Mouse (Mus musculus) hematopoietic stem cell, adult 5-6 weeks (primary cell): ENCODE results near the gene Sfmbt1. TPM values are rescaled to one million over a fixed set of nuclear protein-coding genes. Genes with fewer than 3 reads are reported as not detected.

Source experiments
- ATAC-seq, 2 experiments: fragments of 125-278 bp in 1 of 2; replicated peaks in 1 of 2; 2 replicates each; pipeline ENCODE4 v1.8.0; 2016 to 2017; ENCODE audit warnings: inconsistent platforms in 2 of 2, mild to moderate bottlenecking in 2 of 2, moderate number of reproducible peaks in 2 of 2, low read depth in 1 of 2, moderate TSS enrichment in 1 of 2; ENCODE audit not compliant: low FRiP score in 2 of 2, poor library complexity in 2 of 2, severe bottlenecking in 2 of 2, insufficient read depth in 1 of 2, low TSS enrichment in 1 of 2
- total RNA-seq: library from RNA; stranded (forward); fragments of 172-1452, 232-1000 nt; gene quantifications from 2 replicates; pipeline ENCODE4 v1.2.3, GENCODE M21; 2017

The Sfmbt1 gene
- total RNA-seq, result 12.5 and 12.6 TPM in 2 replicates

DNA sequence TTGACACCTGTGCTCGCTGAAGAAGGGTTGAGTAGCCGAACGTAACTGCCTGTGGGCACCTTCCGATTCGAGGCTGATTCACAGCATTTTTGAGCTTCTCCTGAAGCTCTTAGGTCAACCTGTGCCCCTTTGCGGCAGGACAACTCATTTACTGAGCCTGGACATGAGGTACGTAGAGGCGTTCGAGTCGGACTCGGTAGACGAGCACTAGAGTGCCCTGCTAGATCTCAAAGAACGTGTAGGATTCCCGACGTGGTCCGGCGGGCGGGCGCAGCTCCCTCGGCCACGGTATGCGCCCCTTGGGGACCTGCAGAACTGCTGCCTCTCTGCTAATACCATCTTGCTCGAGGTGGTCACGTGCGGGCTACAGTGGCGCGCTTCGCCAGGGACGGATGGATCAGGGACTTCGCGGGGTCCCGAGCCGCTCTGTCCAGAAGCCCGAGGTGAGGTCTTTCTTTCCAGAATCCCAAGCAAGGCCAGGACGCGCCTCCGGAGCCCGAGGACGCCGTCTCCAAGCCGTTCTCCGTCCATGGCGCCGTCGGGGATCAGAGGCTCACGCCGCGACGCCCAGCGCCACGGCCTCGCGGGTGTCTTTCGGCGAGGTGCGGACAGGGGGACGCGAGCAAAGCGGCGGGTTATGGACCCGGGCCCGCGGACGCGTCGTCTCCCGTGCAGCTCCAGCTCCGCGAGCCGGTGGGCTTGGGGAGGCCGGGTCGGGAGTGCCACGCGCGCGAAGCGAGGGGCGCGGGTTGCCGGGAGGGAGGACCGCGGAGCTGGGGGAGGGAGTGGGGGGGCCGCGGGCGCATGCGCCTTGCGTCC is at the start of gene Sfmbt1:
TSS of gene Sfmbt1 (plus strand) at position 51 of the 819 bp plus-strand sequence.
- ATAC-seq, result peak; percentile 72 to 74; a peak in 3 of 4 replicates

DNA sequence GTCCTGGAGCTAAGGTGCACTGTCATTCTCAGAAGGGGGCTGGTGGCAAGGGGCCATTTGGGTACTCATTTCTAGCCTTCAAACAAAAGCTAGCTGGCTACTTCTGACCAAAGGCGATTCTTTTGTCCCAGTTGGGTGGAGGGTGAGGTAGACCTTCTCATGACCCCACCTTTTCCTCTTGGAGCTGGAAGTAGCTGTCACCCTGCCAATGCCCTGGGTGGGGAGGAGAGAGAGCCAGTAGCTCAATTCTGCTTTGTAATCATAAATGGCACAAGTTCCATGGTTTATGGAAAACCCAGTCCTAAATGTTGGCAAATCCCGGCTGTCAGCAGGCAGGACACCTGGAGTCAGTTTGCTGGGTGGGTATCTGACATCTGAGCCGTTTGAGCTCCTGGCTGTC is 48.6 kb upstream of the Sfmbt1 start:
- no peak for ATAC-seq

DNA sequence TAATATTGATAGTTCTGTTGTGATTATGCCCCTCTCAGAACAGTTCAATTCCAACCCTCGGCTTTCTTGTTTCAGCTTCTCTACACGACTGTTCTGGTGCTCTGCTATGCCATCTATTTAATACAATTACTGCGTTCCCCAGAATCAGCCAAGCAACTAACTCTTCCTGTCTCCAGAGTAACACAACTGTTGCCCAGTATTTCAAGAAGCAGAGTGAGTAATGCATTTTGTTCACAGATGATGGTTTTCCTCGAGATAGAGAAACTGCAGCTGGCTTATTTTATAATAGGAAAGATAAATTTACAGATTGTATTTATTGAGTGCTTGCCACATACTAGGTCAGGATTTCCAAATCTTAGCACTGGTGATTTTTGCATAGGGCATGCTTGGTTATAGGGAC is 48.0 kb upstream of the Sfmbt1 start:
- no peak for ATAC-seq

DNA sequence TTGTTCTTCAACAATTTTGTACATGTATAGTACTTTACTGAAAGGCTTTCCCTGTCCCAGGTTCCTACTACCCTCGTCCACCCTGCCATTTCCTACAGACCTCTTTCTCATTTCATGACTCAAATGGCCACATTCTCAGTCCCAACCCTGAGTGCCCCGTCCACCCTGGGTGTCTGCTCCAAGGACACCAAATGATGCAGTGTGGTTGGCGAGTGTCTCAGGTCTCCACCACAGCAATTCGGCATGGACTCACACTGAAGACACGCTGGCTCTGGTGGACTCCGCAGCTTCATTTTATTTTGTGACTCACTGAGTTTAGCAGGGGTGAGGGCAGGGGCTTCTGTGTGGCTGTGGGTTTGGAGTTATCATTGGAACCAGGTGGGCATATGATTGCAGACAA is 44.5 kb upstream of the Sfmbt1 start:
- ATAC-seq, result no peak

DNA sequence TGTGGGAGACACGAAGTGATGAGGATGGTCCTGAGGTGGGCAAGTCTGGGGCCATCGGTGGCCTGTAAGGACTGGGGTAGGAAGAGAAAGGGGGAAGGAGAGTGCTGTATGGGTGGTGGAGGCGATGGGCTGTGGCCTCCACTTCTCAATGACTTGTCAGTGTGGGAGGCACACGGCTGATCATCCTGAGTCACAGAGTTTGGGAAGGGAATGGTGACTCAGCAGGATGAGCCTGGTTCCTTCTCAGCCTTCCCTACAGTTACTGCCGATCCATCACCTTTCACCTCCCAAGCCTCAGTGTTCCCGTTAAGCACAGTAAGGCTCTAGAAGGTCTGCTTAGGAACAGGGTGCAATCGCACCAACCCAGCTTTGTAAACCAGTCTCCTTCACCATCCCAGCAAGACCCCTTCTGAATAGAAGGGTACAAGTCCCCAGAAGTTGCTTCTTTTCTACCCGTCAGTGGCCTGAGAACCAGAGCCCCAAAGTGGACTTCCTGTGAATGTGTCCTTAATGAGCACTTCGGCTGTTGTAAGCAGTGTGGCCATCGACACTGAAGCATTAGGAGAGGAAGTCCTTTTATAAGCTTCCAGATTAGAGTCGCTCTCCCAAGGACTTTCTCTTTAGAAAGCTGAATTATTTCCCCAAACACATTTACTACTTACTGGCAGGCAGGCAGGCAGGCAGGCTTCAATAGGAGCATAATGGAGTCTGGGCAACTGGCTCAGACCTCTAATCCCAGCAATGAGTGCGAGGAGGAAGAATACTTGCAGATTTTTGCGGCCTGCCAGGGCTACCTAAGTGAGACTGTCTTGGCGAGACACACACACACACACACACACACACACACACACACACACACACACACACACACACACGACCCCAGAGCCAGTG is 43.3 kb upstream of the Sfmbt1 start:
- ATAC-seq, result no peak

DNA sequence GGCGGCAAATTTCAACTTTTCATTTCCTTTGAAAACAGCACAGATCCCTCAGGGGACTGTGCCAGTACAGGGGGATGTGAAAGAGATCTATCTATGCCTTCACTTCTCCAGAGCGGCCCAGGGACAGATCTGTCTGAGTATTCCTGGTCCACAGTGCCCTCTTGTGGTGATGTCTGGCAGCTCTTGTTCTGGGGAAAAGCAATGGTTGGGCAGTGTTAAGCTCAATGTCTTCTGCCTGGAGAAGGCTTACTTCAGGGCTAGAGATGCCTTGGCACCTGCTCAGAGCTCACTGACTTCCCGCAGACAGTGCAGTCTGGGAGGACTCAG is 42.7 kb upstream of the Sfmbt1 start:
- ATAC-seq, result peak; percentile 86 to 87

DNA sequence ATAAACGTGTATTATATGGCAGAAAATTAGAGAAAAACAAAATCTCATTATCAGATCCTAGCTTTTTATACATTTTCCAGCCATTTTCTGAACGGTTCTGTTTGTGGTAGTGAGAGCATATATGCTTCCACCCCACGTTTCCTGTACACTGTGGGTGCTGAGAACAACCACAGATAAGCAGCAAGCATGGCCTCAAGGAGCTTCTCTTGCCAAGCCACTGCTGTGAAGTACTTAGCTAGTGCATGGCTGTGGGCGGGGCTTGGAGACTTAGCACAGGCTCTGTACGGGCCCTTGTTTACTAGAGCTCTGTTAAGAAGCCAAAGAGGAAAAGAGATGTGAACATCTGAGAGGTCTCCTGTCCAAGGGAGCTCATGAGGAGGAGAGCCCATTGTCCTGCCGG is 39.7 kb upstream of the Sfmbt1 start:
- peak; percentile 59 to 70 for ATAC-seq

DNA sequence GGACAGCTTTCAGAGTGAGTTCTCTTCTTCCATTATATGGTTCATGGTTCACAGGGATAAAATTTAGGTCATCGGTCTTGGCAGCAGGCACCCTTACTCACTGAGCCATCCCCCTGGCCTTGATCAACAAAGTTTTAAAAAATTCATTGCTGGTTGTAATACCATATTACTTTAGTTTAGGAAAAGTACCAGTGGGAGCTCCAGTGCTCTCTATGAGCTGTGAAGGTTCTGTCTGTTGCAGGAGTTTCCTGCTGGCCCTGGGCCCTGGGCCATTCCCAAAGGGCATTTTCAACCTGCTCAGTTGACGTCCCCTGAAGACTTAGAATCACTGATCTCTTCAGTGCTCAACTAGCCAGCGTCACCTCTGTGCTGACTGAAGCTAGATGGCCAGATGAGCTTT is 32.5 kb upstream of the Sfmbt1 start:
- no peak for ATAC-seq

DNA sequence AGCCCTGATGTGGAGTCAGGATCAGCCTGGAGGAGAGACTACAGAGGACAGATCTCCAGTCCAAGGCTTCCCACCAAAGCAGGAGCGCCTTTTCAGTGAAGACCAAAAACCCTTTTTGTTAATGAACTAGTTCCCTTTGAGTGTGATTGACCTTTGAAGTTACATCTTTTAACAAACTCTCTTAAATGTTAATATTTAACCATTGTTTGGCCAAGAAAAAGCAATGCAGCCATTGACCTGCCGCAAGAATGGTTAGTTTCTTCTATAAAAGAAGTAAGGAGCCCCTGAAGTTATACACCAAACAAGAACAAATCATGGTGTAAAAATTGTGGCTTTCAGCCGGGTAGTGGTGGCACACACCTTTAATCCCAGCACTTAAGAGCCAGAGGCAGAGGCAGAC is 24.0 kb upstream of the Sfmbt1 start:
- no peak for ATAC-seq

DNA sequence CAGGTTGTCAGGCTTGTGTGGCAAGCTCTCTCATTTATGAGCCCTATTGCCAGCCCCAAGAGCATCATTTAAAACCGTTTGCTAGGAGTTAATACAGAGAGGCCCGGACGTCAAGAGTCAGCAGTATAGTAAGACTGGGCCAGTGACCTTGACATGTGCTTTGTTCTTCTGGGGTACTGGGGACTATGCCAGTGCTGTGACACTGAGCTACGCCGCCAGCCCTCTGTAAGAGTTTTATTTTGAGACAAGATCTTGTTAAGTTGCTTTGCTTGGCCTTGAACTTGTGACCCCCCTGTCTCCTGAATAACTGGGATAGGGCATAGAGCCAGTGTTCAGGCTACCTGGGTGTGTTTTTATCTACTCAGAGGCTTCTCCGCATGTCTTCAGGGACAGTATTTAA is 22.2 kb upstream of the Sfmbt1 start:
- no peak for ATAC-seq

DNA sequence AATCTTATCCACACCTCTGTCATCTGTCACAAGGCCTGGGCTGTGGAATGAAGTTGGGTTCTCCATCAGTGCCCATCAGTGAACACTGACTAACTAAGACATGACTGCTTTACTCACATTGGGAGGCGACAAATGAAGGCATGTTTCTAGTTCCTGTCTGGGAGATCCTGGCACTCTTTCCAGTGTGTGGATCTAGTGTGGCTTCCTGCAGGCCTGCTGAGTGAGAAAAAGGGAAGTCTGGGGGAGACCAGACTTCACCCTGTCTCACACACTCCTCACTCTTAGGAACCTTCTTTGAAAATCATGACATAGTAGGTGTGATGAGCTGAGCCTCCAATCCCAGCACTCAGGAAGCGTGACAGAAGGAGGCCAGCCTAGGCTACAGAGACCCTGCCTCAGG is 19.9 kb upstream of the Sfmbt1 start:
- peak; percentile 71 to 85 for ATAC-seq

DNA sequence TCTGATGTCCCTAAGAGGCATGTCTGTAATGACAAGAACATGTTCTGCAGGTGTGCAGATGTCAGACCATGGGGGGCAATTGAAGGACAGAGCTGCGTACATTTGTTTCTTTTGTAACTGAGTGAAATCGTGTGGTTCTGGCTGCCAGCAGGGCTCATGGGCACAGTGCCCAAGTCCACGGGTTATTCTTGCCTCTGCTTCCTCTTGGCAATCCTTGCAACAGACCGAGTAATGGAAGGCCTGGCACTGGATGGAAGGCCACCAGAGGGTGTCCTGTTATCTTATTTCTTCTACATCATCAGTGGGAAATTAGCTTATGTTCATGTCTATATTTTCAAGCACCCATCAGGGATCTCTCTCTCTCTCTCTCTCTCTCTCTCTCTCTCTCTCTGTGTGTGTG is 19.0 kb upstream of the Sfmbt1 start:
- peak; percentile 63 to 80 for ATAC-seq

DNA sequence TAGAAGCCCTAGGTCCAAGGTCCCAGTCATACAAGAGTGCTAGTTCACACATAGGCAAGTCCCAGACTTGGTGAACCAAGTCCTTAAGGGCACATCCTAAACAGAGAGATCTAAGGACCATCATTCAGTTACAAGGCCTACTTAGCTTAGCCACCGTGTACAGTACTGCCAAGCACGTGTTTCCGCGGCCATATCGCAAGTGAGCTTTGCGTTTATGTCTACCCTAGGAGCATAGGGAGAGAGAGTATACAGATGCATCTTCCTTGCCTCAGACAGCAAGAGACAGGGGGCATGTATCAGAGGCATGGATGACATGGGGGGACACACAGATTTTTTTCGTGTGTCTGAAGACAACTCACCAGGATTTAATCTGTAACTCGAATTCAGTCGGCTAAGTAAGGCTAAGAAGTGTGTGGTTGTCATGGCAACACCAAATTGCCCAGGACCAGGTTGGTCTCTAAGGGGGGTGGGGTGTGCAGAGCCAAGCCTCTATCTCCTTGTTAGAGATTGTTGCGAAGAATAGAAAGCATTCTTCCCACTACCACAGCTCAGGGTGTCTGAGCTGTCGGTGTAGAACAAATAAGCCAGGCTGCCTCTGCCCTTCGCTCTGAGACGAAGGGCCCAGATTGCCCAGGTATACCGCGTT is 17.1 kb upstream of the Sfmbt1 start:
- no peak for ATAC-seq

DNA sequence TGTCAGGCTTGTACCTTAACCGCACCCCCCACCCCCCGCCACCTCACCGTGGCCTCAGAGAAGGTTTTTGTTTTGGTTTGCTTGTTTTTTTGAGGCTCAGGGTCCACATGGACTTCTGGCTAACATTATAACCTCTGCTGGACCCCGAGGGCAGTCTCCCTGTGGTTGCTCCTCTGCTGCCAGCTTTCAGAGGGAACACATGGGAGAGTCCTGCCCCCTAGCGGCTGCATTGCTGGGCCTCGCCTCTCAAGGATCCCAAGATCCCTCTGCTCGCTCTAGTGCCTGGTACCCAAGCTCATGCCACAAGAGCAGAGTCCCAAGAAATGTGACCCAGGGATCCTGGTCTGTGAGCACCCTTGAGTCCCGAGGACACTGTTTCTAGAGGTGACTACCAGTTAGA is 15.0 kb upstream of the Sfmbt1 start:
- peak; percentile 38 to 57; a peak in 2 of 4 replicates for ATAC-seq

DNA sequence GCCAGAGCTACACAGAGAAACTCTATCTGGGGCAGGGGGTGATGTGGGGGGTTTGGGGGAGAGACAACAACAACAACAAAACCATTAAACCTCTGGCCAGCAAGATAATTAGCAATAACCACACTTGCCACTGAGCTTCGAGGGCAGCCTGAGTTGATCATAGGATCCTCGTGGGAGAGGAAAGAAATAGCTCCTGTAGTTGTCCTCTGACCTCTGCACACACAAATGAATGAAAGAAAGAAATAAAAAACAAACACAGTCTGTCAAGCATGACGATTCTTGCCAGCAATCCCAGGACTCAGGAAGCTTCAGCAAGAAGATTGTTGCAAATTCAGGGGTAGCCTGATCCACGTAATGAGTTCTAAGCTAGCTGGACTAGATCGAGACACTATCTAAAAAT is 12.1 kb upstream of the Sfmbt1 start:
- no peak for ATAC-seq

DNA sequence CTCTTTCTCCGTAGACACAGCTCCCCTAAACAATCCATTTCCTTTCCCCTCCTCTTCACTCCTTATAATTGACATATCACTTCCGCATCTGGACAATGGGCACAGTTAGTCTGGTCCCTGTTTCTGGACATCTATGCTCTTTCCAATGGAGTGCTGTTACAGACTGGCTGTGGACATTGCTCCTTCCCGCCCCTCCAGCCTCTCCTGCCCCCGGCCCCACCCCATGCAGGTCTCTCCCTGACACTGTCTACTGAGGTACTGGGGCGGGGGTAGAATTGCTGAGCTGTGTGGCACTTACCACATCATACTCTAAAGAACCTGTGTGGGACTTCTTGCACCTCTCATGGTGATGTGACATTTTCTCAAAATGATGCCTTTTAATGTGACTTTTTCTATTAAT is 11.6 kb upstream of the Sfmbt1 start:
- ATAC-seq, result no peak

DNA sequence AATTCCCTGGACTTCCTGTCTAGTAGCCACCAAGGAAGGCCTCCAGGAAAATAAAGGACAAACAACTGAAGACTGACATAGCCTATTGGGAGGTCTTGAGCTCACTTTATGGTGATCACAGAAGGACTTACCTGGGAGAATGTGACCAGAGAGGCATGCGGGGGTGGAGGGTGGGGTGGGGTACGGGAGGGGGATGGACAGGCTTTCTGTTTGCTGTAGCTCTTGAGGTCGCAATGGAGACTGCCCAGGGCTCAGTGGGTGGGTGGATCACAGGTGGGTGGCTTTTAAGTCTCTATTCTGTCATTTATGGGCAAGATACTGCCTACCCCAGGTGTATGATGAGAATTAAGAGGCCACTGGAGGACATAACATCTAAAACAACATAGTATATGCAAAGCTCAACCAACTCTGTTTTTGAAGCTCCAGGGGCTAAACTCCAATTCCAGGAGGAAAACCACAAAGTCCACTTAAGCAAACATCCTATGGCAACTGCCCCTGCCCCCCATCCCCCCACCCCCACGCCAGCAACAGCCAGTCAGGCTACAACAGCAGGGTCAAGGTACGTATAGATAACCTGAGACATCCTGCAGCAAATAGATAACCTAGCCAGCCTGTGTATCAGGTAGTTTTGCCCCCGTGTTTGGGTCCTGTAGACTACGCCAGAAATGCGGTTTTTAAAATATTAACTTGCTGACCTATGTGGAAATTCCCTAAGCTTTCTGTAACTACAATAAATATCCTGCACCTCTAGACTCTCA is 10.4 kb upstream of the Sfmbt1 start:
- no peak for ATAC-seq
